Mouse (Mus musculus) lung, postnatal 10 days (tissue): ENCODE measurements around the gene Gm10912.
"Not testable (repeated sequence)": the region's sequence is repeated elsewhere in the genome, so short reads cannot be mapped to it uniquely, and the experiment has no call there.

Experiments used
- DNase-seq: peaks from one replicate; pipeline ENCODE4 v3.0.0; 2021

Gene Gm10912

GRCm38 (mm10) chr2:104065526-104065925 lies at the start of gene Gm10912:
Gene Gm10912 (plus strand): TSS chr2:104065826.
- DNase-seq: not testable (repeated sequence)

GRCm38 (mm10) chr2:104023096-104023495 lies 42.5 kb upstream of the Gm10912 start:
- no peak for DNase-seq

GRCm38 (mm10) chr2:104024656-104025055 lies 41.0 kb upstream of the Gm10912 start:
- DNase-seq: no peak

DNA sequence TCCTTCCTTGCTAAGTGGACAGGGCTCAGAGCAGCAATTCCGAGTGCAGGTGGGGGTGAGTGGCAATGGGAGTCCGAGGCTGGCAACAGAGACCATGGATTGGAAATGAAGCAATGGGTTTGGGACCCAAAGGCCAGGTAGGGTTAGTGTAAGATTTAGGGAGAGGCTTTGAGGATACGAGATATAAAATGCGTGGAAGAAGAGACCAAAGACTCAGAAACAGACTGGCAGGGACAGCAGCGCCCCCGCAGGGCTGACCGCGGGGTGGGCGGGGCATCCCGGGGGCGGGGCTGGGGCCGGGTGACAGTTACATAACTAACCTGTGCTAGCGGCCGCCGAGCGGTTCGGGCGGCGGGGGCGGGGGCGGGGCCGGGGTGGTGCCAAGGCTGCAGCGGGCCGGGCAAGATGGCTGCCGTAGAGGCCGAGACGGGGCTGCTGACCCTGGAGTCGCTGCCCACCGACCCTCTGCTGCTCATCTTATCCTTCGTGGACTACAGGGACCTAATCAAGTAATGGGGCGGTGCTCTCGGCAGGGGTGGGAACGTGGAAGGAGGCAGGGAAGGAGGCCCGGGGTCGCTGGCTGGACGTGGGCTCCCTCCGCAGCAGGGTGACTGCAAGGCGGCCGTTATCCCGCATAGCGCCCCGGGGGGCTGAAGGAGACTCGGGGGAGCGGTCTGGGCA lies 38.0 kb upstream of the Gm10912 start, which contains the start of gene Fbxo3:
TSS of gene Fbxo3 (plus strand) at position 264 of the 681 bp plus-strand sequence.
- peak; percentile 90 for DNase-seq

- no peak for DNase-seq
These were observed 37.4 kb upstream of the Gm10912 start, which contains the start of gene 4931422A03Rik for GRCm38 (mm10) chr2:104028139-104028723. Gene 4931422A03Rik (minus strand): TSS chr2:104028361.

GRCm38 (mm10) chr2:104029074-104029473 lies 36.6 kb upstream of the Gm10912 start:
- DNase-seq: no peak

GRCm38 (mm10) chr2:104030381-104030780 lies 35.2 kb upstream of the Gm10912 start:
- no peak for DNase-seq

- DNase-seq: no peak
These were observed 33.6 kb upstream of the Gm10912 start for GRCm38 (mm10) chr2:104032056-104032455.

- peak; percentile 74 for DNase-seq
These were observed 30.7 kb upstream of the Gm10912 start for GRCm38 (mm10) chr2:104034832-104035472.

DNA sequence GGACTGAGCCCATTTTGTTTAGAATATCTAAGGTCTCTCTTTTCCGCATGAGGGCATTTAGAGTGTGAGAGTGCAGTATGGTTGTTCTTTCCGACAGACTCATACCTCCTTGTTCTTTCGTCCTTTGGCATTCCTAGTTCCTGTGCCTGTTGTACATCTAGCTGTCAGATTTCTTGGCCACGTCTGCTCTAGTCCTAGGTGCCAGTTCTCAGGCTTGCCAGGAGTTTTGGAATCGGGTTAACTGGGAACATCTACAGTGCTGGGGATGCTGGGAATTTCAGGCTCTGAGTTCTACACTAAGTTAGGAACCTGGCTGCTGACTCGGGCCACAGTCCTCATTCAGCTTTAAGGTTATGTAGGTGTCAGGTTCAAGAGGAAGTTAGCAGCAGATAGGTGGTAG lies 30.0 kb upstream of the Gm10912 start:
- no peak for DNase-seq

GRCm38 (mm10) chr2:104036316-104036715 lies 29.3 kb upstream of the Gm10912 start:
- DNase-seq: no peak

- DNase-seq: no peak
These were observed 27.4 kb upstream of the Gm10912 start for GRCm38 (mm10) chr2:104038236-104038635.

- DNase-seq: peak; percentile 24
These were observed 24.0 kb upstream of the Gm10912 start for GRCm38 (mm10) chr2:104041632-104042031.

GRCm38 (mm10) chr2:104042766-104043165 lies 22.9 kb upstream of the Gm10912 start:
- no peak for DNase-seq

GRCm38 (mm10) chr2:104043624-104044478 lies 21.8 kb upstream of the Gm10912 start:
- peak; percentile 64 for DNase-seq

- DNase-seq: peak; percentile 40
These were observed 21.0 kb upstream of the Gm10912 start for GRCm38 (mm10) chr2:104044479-104045080.

- DNase-seq: no peak
These were observed 7.2 kb upstream of the Gm10912 start for GRCm38 (mm10) chr2:104058381-104058780.

- DNase-seq: no peak
These were observed 6.7 kb upstream of the Gm10912 start for GRCm38 (mm10) chr2:104058954-104059353.

DNA sequence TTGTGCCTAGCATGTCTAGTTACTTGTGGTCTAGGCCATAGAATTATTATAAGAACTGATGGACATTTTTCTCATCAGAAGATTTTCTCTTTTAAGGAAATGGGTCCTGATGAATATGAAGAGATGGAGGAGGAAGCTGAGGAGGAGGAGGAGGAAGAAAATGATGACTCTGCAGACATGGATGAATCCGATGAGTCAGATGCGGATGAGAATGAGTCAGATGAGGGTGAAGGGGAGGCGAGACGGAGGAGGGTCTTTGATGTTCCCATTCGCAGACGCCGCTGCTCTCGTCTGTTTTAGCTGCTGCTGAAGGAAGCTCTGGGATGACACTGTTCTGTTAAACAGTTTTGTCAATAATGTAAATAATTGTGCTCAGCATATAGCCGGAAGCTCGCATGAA lies 5.8 kb upstream of the Gm10912 start:
- no peak for DNase-seq

GRCm38 (mm10) chr2:104060996-104061395 lies 4.6 kb upstream of the Gm10912 start:
- DNase-seq: no peak

DNA sequence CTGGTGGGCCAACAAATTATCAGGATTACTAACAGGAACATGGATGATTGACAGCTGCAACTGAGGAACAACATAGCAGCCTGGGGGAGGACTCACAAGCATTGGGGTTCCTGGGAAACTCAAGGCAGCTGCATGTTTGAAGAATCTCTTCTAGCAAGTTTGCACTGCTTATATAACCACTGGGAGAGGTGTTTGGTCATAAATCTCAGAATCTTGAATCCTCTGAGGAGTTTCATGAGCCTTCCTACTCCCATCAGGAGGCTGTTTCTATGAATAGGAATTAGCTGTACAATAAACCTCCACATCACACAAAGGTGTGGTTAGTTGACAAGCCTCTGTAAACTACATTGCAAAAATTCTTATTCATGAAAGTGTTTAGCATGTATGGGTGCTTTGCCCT lies 3.0 kb upstream of the Gm10912 start:
- no peak for DNase-seq

- DNase-seq: no peak
These were observed 1.5 kb upstream of the Gm10912 start for GRCm38 (mm10) chr2:104064152-104064551.

DNA sequence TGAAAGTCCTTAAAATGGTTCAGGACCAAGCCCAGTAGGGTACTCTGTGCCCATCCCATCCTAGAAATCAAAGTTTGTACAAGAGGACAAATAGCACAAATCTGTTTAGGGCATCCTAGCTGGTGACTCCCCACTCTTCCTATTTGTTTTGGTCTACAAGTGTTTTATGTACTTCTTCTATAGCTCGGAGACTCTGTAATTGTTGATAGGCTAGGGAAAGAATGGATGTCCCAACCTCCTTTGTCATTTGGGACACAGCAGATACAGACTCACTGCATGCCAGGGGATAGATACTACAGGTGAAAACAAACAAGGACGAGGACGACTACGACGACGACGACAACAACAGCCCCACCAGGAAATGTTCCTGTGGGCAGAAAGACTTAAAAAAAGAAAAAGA lies 2.8 kb downstream of the Gm10912 start, which contains the start of gene Gm10799:
TSS of gene Gm10799 (minus strand) at position 101 of the 400 bp plus-strand sequence.
- not testable (repeated sequence) for DNase-seq
